Mouse (Mus musculus) heart, adult 2 months (tissue): ENCODE measurements at regions not wholly inside any gene's neighbourhood (a gene's known extent, or its start where the extent isn't known, plus 50 kb on each side); places are given as distances from the start of the nearest gene placed in this dataset.

Source experiments
- DNase-seq, 2 experiments: peaks; one replicate each; pipeline ENCODE4 v3.0.0; 2021
- H3K27ac ChIP-seq: fragments of 200-600 bp; 2 replicates; pipeline ENCODE4 v1.8.1; 2022
- H3K27me3 ChIP-seq: fragments of 200-500 bp; 2 replicates; pipeline ENCODE4 v1.6.1; 2012; ENCODE audit warnings: mild to moderate bottlenecking, low read length, inconsistent platforms, mixed read lengths; ENCODE audit not compliant: control insufficient read depth, insufficient read depth
- H3K36me3 ChIP-seq: fragments of 200-500 bp; 2 replicates; pipeline ENCODE4 v1.6.1; 2012; ENCODE audit warnings: low read length, inconsistent platforms; ENCODE audit not compliant: control insufficient read depth, insufficient read depth
- H3K4me1 ChIP-seq: fragments of 200-500 bp; 2 replicates; pipeline ENCODE4 v1.6.1; 2011; ENCODE audit warnings: low read length; ENCODE audit not compliant: control insufficient read depth, insufficient read depth
- H3K4me3 ChIP-seq: fragments of 200-600 bp; 2 replicates; pipeline ENCODE4 v1.8.1; 2022
- H3K79me2 ChIP-seq: fragments of 200-500 bp; replicated peaks from 2 replicates; pipeline ENCODE4 v1.6.1; 2012; ENCODE audit warnings: mild to moderate bottlenecking, inconsistent platforms, low read length, moderate library complexity, mixed read lengths; ENCODE audit not compliant: control insufficient read depth, insufficient read depth
- H3K9ac ChIP-seq: fragments of 200-500 bp; 2 replicates; pipeline ENCODE4 v1.6.1; 2012; ENCODE audit warnings: low read depth, mild to moderate bottlenecking, control low read depth, inconsistent platforms, low read length, mixed read lengths
- CTCF ChIP-seq: fragments of 200-600 bp; IDR thresholded peaks from 2 replicates; pipeline ENCODE4 v1.8.1; 2022; ENCODE audit warnings: antibody characterized with exemption, mild to moderate bottlenecking, moderate library complexity
- EP300 ChIP-seq: fragments of 200-500 bp; IDR thresholded peaks from 2 replicates; pipeline ENCODE4 v1.6.1; 2011; ENCODE audit warnings: low read depth, low read length, control low read depth; ENCODE audit not compliant: insufficient read depth
- POLR2A ChIP-seq: fragments of 200-500 bp; IDR thresholded peaks from 2 replicates; pipeline ENCODE4 v1.6.1; 2011; ENCODE audit warnings: mild to moderate bottlenecking, low read depth, low read length, control low read depth; ENCODE audit not compliant: insufficient read depth
- WGBS: fragments of 180-500 bp; shearing (Covaris S2); methylation state at CpG from one replicate; pipeline ENCODE4 v1.1.7; 2018; 5-methylcytosine and 5-hydroxymethylcytosine counted together
- intact Hi-C: fragments of 180-260 bp; cut with DNase I; formaldehyde crosslinking; loops from one replicate; pipeline ENCODE4 v1.15.1; 2025

DNA sequence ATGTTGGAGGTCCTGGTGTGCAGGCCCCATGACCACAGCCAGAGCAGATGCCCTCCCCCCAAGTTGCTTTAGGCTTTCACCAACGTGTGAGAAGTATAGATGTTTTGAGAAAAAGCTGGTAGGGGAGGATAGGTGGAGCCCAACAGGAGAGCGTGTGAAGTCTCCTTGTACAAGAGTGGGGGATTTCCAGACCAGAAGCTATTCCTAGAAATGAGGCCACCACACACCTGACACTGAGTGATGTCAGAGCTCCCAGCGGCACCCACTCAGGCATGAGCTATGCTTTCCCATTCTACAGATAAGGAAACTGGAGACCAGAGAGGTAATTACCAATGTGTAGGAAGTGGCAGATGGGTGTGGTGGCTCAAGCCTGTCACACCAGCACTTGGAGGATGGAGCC lies 56.2 kb upstream of the Larp1 start:
- no peaks in the 10 kb centered on the region for H3K79me2 ChIP-seq
- H3K4me3 ChIP-seq: no peak overlapping the region
- intact Hi-C loops: loop anchor here (5.0 kb wide), 2 partner anchors 145 to 270 kb away; no protein-coding TSS in a partner anchor
- DNase-seq: no peak
- no peaks in the 10 kb centered on the region for H3K4me1 ChIP-seq
- 63% methylated on average over 3 of the region's 3 CpGs for WGBS
- H3K36me3 ChIP-seq: no peaks in the 10 kb centered on the region
- H3K27me3 ChIP-seq: no peaks in the 10 kb centered on the region
- TF ChIP-seq POLR2A (no peak), CTCF (no peak)
- H3K9ac ChIP-seq: no peak overlapping the region
- no peak overlapping the region for H3K27ac ChIP-seq

DNA sequence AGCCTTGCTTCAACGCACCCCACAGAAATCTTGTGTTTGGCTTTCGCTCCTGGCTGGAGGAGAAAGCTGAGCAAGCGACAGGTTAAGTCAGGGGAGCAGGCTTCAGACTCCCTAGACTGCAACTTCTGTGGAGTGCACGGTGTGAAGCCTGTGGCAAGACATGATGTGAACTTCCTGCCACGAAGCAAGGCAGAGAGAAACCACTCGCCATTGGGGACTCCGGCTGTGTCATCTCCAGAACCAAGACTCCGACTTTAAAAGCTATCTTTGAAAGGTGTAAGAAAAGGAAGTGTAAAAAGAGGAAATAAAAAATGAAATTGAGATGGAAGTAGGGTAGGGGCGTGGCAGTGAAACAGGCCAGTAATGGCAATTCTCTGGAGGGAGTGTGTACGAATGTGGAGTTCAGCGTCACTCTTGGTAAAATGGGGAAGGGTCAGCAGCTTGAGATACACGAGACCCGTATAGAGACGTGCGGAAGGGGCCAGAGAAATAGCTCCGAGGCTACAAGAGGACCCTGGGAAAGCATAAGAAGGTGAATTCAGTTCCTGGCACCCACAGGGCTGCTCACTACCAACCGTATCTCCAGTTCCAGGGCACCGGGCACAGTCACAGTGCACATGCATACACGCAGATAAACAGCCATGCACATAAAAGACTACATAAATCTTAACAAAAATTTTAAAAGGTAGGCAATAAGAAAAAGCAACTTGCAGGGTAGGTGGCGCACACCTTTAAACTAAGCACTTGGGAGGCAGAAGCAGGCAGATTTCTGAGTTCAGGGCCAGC lies 57.1 kb upstream of the Larp1 start:
- Histone ChIP-seq H3K36me3 (no peaks in the 10 kb centered on the region), H3K27me3 (no peaks in the 10 kb centered on the region), H3K79me2 (no peaks in the 10 kb centered on the region), H3K4me1 (no peaks in the 10 kb centered on the region), H3K4me3 (no peak overlapping the region), H3K9ac (no peak overlapping the region), H3K27ac (no peak overlapping the region)
- 82% methylated on average over 20 of the region's 20 CpGs for WGBS
- intact Hi-C loops: loop anchor here (1.0 to 5.0 kb wide), 3 partner anchors 106 to 271 kb away; no protein-coding TSS in a partner anchor
- TF ChIP-seq EP300 (no peak), CTCF (no peak), POLR2A (no peak)
- no peak for DNase-seq

DNA sequence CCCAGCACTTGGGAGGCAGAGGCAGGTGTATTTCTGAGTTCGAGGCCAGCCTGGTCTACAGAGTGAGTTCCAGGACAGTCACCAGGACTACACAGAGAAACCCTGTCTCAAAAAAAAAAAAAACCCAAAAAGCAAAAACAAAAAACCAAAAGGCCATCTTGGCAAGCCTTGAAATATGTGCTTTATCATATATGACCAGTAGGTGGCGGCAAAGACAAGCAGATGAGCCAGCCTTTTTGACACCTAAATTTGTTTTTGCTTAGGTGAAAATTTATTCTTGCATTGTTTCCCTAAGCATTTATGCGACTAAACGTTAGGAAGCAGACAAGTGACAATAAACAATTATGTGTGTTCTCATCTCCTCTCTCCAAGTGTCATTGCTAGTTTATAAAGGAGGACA lies 57.9 kb upstream of the Larp1 start:
- Histone ChIP-seq H3K4me3 (no peak overlapping the region), H3K4me1 (no peaks in the 10 kb centered on the region), H3K79me2 (no peaks in the 10 kb centered on the region), H3K27ac (no peak overlapping the region), H3K9ac (no peak overlapping the region), H3K36me3 (no peaks in the 10 kb centered on the region), H3K27me3 (no peaks in the 10 kb centered on the region)
- WGBS: under 1% methylated on average over 4 of the region's 4 CpGs
- TF ChIP-seq POLR2A (no peak), EP300 (no peak), CTCF (peak; percentile 91)
- intact Hi-C loops: loop anchor here (1.0 to 5.0 kb wide), 3 partner anchors 106 to 271 kb away; no protein-coding TSS in a partner anchor
- no peak for DNase-seq

DNA sequence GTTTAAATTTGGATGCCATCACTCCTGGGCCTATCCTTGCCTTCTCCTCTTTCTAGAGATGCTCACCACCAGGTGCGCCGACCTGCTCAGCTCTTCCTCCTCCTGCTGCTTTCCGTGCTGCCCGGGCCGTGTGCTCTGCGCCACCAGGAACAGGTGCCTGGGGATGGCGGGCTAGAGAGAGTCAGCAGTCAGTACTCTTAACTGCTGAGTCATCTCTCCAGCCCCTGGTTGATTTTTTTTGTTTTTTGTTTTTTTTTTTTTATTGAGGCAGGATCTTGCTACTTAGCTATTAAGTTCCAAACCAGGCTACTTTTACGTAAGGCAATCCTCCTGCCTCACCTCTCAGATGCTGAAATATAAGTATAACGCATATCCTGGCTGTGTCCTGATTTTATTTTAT lies 59.8 kb upstream of the Larp1 start:
- Histone ChIP-seq H3K27ac (no peak overlapping the region), H3K36me3 (no peaks in the 10 kb centered on the region), H3K9ac (no peak overlapping the region), H3K4me1 (no peaks in the 10 kb centered on the region), H3K27me3 (no peaks in the 10 kb centered on the region), H3K4me3 (no peak overlapping the region), H3K79me2 (no peaks in the 10 kb centered on the region)
- TF ChIP-seq CTCF (no peak), POLR2A (no peak), EP300 (no peak)
- WGBS: 75% methylated on average over 9 of the region's 9 CpGs
- intact Hi-C loops: no loop called here
- DNase-seq: no peak

DNA sequence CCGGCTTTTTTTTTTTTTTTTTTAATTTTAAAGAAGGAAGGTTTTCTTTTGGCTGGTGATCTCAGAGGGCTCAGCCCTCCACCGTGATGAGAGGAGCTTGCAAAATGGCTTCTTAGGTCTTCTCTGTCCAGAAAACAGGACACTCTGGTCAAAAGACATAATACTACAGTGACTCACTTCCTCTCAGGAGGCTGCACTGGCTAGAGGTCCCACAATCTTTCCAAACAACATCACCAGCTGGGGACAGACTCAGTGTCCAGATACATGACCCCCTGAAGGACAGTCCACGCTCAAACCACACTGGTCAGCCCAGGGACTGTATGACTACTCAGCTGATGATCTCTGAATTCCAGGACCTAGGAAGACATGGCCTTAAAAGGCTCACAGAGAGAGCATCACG lies 61.5 kb upstream of the Larp1 start:
- TF ChIP-seq EP300 (no peak), POLR2A (no peak), CTCF (no peak)
- intact Hi-C loops: no loop called here
- no peak overlapping the region for H3K4me3 ChIP-seq
- no peaks in the 10 kb centered on the region for H3K79me2 ChIP-seq
- no peaks in the 10 kb centered on the region for H3K36me3 ChIP-seq
- H3K27me3 ChIP-seq: no peaks in the 10 kb centered on the region
- H3K9ac ChIP-seq: no peak overlapping the region
- 62% methylated on average over 4 of the region's 4 CpGs for WGBS
- H3K4me1 ChIP-seq: no peaks in the 10 kb centered on the region
- no peak overlapping the region for H3K27ac ChIP-seq
- no peak for DNase-seq

DNA sequence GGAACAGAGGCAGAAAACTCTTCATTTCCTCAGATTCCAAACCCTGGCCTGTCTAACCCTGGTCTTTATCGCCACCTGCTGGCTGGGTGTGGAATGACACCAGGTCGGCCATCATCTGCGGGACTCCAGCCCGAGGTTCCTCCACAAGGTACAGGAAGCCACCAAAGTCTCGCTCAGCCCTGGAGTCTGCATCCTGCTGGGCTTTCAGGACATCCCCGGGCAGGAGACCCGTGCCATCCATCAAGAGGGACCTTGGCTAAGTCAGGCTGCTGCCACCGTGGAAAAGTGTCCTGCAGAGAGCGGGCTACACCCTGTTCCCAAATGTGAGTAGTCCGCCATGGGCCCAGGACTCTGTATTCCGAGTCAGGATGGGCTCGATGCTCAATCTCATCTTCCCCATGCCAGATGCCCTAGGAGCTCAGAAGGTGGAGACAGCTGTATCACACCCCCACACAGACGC lies 74.4 kb upstream of the Larp1 start:
- H3K4me3 ChIP-seq: no peak overlapping the region
- WGBS: 11% methylated on average over 13 of the region's 13 CpGs
- H3K9ac ChIP-seq: no peak overlapping the region
- peak; percentile 75 to 91 for DNase-seq
- H3K27me3 ChIP-seq: no peaks in the 10 kb centered on the region; the same call in 1 of the 2 replicates
- intact Hi-C loops: loop anchor here (1.0 to 10.0 kb wide), 5 partner anchors 114 to 460 kb away; no protein-coding TSS in a partner anchor
- no peaks in the 10 kb centered on the region for H3K36me3 ChIP-seq
- TF ChIP-seq EP300 (peak; percentile 76), POLR2A (no peak), CTCF (peak; percentile 99; the same call in 1 of the 2 replicates)
- H3K4me1 ChIP-seq: no peaks in the 10 kb centered on the region
- no peaks in the 10 kb centered on the region for H3K79me2 ChIP-seq
- H3K27ac ChIP-seq: no peak overlapping the region
